Mouse (Mus musculus) adrenal gland, postnatal 10 days (tissue): ENCODE data around the gene Gm17581. TPM values are rescaled to one million over a fixed set of nuclear protein-coding genes. Genes with fewer than 3 reads are reported as not detected.

ENCODE experiments used
- DNase-seq: peaks from one replicate; pipeline ENCODE4 v3.0.0; 2021; ENCODE audit warnings: mixed read lengths
- total RNA-seq, 2 experiments: library from RNA; stranded (reverse); gene quantifications; 2 replicates each; pipeline ENCODE4 v1.2.3; 2021

Gm17581 gene
- total RNA-seq, 2 experiments from 2014 or later, result not detected

DNA sequence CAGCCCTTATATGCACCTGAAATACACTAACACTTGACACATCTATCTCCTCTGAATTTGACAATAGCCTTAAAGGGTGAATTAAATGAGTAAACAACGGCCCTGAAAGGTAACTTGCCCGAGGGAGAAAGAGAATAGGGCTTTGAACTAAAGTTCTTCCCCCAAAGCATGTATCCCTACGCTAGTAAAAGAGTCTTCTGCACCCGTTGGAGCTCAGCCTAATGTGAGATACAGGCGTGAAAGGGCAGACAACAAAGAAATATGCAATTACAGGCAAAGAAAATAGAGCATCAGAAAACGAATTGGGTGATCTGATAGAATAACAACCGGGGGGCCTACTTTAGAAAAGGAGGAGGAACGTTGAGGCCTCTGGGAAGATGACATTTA lies 44.3 kb downstream of the Gm17581 start:
- DNase-seq, result no peak

DNA sequence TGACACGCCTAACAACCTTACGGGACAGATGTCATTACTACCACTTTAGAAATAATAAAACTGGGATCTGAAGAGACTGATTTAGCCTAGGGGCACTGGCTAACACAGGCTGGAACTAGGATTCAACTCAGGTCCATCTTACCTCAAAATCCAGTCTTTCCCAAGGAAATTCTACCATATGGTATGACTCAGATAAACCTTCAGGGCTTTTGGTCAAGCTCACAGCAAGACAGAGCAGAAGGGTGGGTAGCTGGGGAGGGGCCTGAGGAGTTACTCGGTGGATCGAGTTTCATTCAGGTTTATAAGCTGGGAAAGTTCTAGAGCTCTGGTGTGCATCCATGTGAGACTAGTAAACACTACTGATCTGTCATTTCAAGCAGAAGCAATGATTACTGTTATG lies 46.5 kb downstream of the Gm17581 start:
- no peak for DNase-seq

DNA sequence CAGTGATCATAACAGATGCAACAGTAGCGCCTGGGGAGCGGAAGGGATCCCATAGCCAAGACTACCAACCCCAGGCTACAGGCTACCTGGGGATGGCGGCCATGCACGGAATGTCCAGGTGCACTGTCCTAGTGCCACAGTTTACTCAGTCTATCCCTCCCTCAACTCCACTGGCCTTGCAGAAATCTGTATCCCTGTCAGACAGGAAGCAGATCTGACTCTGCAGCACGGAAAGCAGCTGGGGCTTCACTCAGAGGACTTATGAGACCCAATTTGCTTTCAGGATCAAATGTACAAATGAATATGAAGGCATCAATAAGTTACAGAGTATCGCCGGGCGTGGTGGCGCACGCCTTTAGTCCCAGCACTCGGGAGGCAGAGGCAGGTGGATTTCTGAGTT lies 47.9 kb downstream of the Gm17581 start:
- DNase-seq, result no peak

DNA sequence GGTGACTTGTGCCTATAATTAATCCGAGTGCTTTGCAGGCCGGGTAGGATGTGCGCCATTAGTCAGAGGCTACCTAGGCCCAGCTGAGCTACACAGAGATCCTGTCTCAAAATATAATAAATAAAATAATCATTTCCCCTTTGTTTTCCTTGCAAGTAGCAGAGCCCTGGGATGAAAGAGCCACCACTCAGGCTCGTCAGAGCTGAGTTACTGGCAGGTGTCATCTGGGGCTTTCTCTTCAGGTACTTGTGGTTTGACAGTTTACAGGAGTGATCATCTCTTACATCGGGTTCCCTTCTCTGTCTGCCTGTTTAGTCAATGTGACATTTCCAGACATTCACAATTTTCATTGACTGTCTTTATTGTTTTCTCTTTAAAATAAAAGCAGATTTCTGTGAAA lies 49.1 kb downstream of the Gm17581 start:
- DNase-seq, result no peak

Other genes with a start within 250 kb of the Gm17581 start
- 10 to 100 TPM; 26.5 to 40.9 TPM for gene Acss2, start 217.9 kb downstream of the Gm17581 start, total RNA-seq
- 1 to 10 TPM; 4.4 to 6.9 TPM for gene Ggt7, start 217.6 kb downstream of the Gm17581 start, total RNA-seq
- 10 to 100 TPM; 41.4 to 48.1 TPM for gene Gss, start 143.1 kb downstream of the Gm17581 start, total RNA-seq
- gene Myh7b, start 124.7 kb downstream of the Gm17581 start, total RNA-seq, result 1 to 10 TPM in 1 of 2 experiments, under 1 TPM in 1; 0.33 to 1.1 TPM
- gene Trpc4ap, start 43.5 kb downstream of the Gm17581 start, total RNA-seq, result 100 to 1,000 TPM; 103 to 118 TPM
- 10 to 100 TPM; 32.0 to 39.6 TPM for gene Edem2, start 6.4 kb downstream of the Gm17581 start, total RNA-seq
- 10 to 100 TPM; 20.6 to 34.4 TPM for gene Procr, start 15.3 kb upstream of the Gm17581 start, total RNA-seq
- gene Mmp24, start 39.5 kb upstream of the Gm17581 start, total RNA-seq, result 1 to 10 TPM; 2.5 to 3.4 TPM
- gene BC029722, start 83.6 kb upstream of the Gm17581 start, total RNA-seq, result 10 to 100 TPM; 54.2 to 56.7 TPM
- gene Eif6, start 91.1 kb upstream of the Gm17581 start, total RNA-seq, result 100 to 1,000 TPM; 106 to 121 TPM
- not detected for gene Fam83c, start 99.0 kb upstream of the Gm17581 start, total RNA-seq
- gene Uqcc1, start 194.4 kb upstream of the Gm17581 start, total RNA-seq, result 100 to 1,000 TPM; 126 to 179 TPM
- gene Gm15557, start 204.9 kb upstream of the Gm17581 start, total RNA-seq, result not detected
- gene Gdf5, start 209.5 kb upstream of the Gm17581 start, total RNA-seq, result 1 to 10 TPM; 1.6 to 3.5 TPM
- 10 to 100 TPM; 12.9 to 17.0 TPM for gene Cep250, start 220.6 kb upstream of the Gm17581 start, total RNA-seq